Mouse (Mus musculus): ENCODE data around the gene Prps1.

- TF ChIP-seq POLR2A (IDR thresholded peaks at IDR 0.05; ENCODE audit: borderline replicate concordance, extremely low read depth, low read depth, low read length) (no peak), CTCF (IDR thresholded peaks at IDR 0.05; ENCODE audit: insufficient read depth, low read length) (no peak)
Observed at GRCm38 (mm10) chrX:140450071-140450470, 6.3 kb upstream of the Prps1 start.
